Mouse (Mus musculus) cortical plate, adult 2 months (tissue): ENCODE results near the gene Pip5k1b. TPM values are rescaled to one million over a fixed set of nuclear protein-coding genes. Genes with fewer than 3 reads are reported as not detected.

Source experiments
- H3K27ac ChIP-seq: fragments of 200-500 bp; 2 replicates; pipeline ENCODE4 v1.5.1; 2012; ENCODE audit warnings: low read length, control low read depth, inconsistent platforms; ENCODE audit not compliant: insufficient read depth
- H3K4me1 ChIP-seq: fragments of 200-500 bp; 2 replicates; pipeline ENCODE4 v1.6.1; 2011; ENCODE audit warnings: low read length; ENCODE audit not compliant: control insufficient read depth, insufficient read depth
- H3K4me3 ChIP-seq: fragments of 200-500 bp; 2 replicates; pipeline ENCODE4 v1.5.1; 2011; ENCODE audit warnings: mild to moderate bottlenecking, low read length, control low read depth; ENCODE audit not compliant: insufficient read depth
- CTCF ChIP-seq: fragments of 200-500 bp; IDR thresholded peaks from 2 replicates; pipeline ENCODE4 v1.5.1; 2011; ENCODE audit warnings: mild to moderate bottlenecking, control low read depth, low read length; ENCODE audit not compliant: insufficient read depth; ENCODE audit errors: extremely low read depth
- POLR2A ChIP-seq: fragments of 200-500 bp; IDR thresholded peaks from 2 replicates; pipeline ENCODE4 v1.6.1; 2011; ENCODE audit warnings: mild to moderate bottlenecking, low read length, control low read depth; ENCODE audit not compliant: insufficient read depth; ENCODE audit errors: extremely low read depth
- polyA plus RNA-seq: library from polyadenylated mRNA; depleted of rRNA; stranded (reverse); fragments of >200 nt; gene quantifications from 2 replicates; pipeline ENCODE4 v1.2.3, GENCODE M21; 2012

The Pip5k1b gene
- polyA plus RNA-seq, 1 experiment, result 11.9 TPM

- TF ChIP-seq CTCF, result no peak
- no peak for TF ChIP-seq POLR2A
- Histone ChIP-seq H3K27ac (no peak overlapping the region), H3K4me1 (no peaks in the 10 kb centered on the region; the same call in 1 of the 2 replicates), H3K4me3 (no peak overlapping the region)
Measured at GRCm38 (mm10) chr19:24463011-24463410, 92.7 kb downstream of the Pip5k1b start.

DNA sequence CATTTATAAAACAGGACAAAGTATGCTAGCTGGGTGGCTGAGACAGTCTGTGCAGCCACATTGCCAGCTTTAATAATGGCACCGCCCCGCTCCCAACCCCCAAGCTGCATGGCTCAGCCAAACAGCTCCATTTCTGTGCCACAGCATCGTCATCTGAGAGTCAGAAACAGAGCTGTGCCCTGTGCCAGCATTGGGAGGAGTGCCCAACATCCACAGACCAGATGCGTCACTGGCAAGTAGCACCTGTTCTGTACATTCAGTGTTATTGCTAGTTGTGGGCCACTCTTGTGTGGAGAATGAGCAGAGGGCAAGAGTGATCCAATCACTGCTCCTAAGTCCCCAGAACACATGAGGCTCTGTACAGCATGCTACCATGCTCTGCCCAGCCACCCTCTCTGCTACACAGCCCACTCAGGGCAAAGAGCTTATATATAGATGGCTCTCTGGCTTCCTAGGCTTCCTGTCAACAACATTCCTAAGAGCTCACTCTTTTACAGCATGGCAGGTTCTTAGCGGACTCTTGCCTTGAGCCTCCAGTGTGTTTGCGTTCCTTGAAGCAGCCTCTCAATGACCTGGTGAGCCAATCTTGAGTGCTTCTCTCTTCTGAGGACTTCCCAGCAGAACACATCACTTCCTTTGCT is 99.0 kb downstream of the Pip5k1b start:
- Histone ChIP-seq H3K4me3 (no peak overlapping the region), H3K4me1 (peaks cover 8% of the 10 kb centered on the region), H3K27ac (0 out of 2 replicates have a peak overlapping the region, but pooled peaks have one; percentile 33)
- TF ChIP-seq CTCF (no peak), POLR2A (no peak)

GRCm38 (mm10) chr19:24455249-24455960 is 100.3 kb downstream of the Pip5k1b start:
- Histone ChIP-seq H3K4me3 (no peak overlapping the region), H3K4me1 (peaks cover 8% of the 10 kb centered on the region), H3K27ac (no peak overlapping the region)
- TF ChIP-seq POLR2A (no peak), CTCF (no peak)

GRCm38 (mm10) chr19:24454451-24454850 is 101.2 kb downstream of the Pip5k1b start:
- no peak overlapping the region for H3K27ac ChIP-seq
- H3K4me1 ChIP-seq, result peaks cover 8% of the 10 kb centered on the region
- H3K4me3 ChIP-seq, result no peak overlapping the region
- TF ChIP-seq CTCF (no peak), POLR2A (no peak)

- Histone ChIP-seq H3K4me1 (peaks cover 8% of the 10 kb centered on the region), H3K4me3 (no peak overlapping the region), H3K27ac (no peak overlapping the region)
- TF ChIP-seq POLR2A, result no peak
- no peak for TF ChIP-seq CTCF
Measured at GRCm38 (mm10) chr19:24453379-24453778, 102.3 kb downstream of the Pip5k1b start.

DNA sequence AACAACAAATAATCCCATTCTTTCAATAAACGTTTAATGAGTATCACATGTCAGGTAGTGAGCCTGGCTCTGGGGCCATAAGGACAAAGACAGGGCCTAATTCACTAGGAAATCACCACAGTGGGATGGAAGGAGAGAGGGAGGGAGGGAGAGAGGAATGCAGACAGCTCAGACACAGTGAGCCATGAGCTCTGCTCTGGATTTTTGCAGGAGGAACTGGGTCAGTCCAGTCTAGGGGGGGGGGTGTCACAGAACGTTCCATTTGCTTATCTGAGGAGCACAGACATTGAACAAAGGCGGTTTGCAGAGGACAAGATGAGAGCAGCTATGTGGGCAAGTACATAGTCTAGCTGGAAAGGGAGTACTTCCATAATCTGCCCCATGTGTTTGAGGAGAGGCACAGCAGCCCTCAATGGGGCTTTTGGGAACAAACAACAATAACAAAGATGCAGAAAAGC is 103.2 kb downstream of the Pip5k1b start:
- TF ChIP-seq CTCF, result no peak
- TF ChIP-seq POLR2A, result no peak
- peaks cover 8% of the 10 kb centered on the region for H3K4me1 ChIP-seq
- no peak overlapping the region for H3K4me3 ChIP-seq
- H3K27ac ChIP-seq, result no peak overlapping the region

DNA sequence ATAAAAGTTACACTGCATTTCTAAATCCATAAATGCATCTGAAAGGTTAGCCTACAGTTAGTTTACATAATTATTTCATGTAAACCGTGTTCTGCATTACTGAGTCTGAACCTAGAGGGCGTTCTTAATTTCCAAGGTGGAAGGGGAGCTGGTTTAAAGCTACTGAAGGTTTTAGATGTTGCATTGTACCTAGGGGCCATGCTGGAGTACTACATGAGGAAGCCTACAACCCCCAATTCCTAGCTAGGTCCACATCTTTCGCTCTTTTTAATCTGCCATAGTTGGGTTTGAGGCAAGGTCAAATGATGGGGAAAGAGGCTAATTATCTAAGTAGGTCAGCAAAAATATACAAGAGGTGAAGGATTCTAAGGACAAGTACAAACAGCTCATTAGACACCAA is 104.0 kb downstream of the Pip5k1b start:
- TF ChIP-seq CTCF (no peak), POLR2A (no peak)
- peaks cover 4% of the 10 kb centered on the region for H3K4me1 ChIP-seq
- H3K4me3 ChIP-seq, result no peak overlapping the region
- H3K27ac ChIP-seq, result no peak overlapping the region

DNA sequence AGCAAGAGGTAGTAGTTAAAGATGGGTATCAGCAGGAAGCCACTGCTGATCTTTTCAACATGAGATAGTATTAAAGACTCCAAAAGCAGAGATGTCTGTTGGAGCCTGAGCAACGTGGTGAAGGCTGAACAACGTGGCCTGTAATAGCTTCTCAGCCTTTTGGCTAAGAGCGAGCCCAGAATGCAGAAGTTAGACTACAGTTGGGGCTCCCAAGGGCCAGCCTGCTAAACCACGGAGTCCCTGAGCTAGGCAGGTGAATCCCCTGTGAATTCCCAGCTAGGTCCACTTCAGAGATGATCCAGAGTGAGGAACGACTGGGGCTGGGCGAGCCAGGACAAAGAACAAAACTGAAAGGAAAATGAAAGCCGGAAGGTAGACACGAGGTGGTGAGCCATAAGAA is 104.9 kb downstream of the Pip5k1b start:
- Histone ChIP-seq H3K4me3 (no peak overlapping the region), H3K4me1 (peaks cover 1% of the 10 kb centered on the region; the same call in 1 of the 2 replicates), H3K27ac (no peak overlapping the region)
- TF ChIP-seq CTCF (no peak), POLR2A (no peak)

DNA sequence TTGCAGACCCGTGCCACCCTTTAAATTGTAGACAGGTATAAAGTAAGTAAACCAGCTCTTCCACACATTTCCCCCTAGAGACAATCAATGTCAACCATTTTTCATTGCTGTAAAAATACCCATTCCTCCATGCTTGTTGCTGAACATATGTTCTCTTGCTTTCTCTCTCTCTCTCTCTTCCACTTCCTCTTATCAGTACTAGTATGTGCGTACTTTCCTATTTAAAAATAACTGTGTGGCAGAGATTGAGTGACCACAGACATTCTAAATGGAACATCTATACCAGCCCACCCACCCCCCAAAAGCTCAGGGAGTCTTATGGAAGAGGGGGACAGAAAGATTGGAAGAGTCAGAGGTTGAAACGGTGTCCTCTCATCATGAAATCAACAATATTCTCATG is 111.3 kb downstream of the Pip5k1b start:
- Histone ChIP-seq H3K4me3 (no peak overlapping the region), H3K4me1 (no peaks in the 10 kb centered on the region; the same call in 1 of the 2 replicates), H3K27ac (no peak overlapping the region)
- TF ChIP-seq POLR2A (no peak), CTCF (no peak)

- Histone ChIP-seq H3K27ac (no peak overlapping the region), H3K4me1 (no peaks in the 10 kb centered on the region; the same call in 1 of the 2 replicates), H3K4me3 (no peak overlapping the region)
- TF ChIP-seq CTCF (no peak), POLR2A (no peak)
Measured at GRCm38 (mm10) chr19:24439715-24440114, 116.0 kb downstream of the Pip5k1b start.
